Mouse (Mus musculus): ENCODE results near the gene Taf6.

DNA sequence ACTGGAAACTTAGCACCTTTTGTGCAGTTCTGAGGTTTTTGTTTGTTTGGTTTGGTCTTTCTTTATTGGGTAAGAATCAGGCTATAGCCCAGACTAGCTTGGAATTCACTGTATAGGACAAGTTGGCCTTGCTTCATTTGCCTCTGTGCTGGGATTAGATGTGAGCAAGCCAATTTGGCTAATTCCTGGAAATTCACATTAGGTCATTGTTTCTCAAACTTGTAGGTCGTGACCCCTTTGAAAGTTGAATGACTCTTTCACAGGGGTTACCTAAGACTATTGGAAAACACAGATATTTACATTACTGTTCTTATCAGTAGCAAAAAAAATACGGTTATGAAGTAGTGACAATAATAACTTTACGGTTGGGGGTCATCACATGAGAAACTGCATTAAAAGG is 32.9 kb downstream of the Taf6 start:
- TF ChIP-seq CTCF (IDR thresholded peaks at IDR 0.05; ENCODE audit: low read depth, low read length): no peak
- no peak for TF ChIP-seq POLR2A (IDR thresholded peaks at IDR 0.05; ENCODE audit: borderline replicate concordance, low read depth, low read length)
